Mouse (Mus musculus) lung, embryonic 14.5 days (tissue): Measurements from ENCODE around the gene Pcyt1b. TPM values are rescaled to one million over a fixed set of nuclear protein-coding genes. Genes with fewer than 3 reads are reported as not detected.

ENCODE experiments used
- ATAC-seq: fragments of 200-750 bp; cut with Nextera tagmentation; 2 replicates; pipeline ENCODE4 v1.8.0; 2017; ENCODE audit warnings: mild to moderate bottlenecking, moderate TSS enrichment, moderate library complexity; ENCODE audit not compliant: insufficient read depth
- DNase-seq: peaks from one replicate; pipeline ENCODE4 v3.0.0-alpha.2; 2015
- H3K27ac ChIP-seq: fragments of 300-500 bp; sonication (generic); 2 replicates; pipeline ENCODE4 v1.5.1; 2014; ENCODE audit warnings: low read depth, mild to moderate bottlenecking, moderate library complexity
- H3K27me3 ChIP-seq: fragments of 300-500 bp; sonication (generic); 2 replicates; pipeline ENCODE4 v1.6.1; 2014; ENCODE audit warnings: low read length, control low read depth; ENCODE audit not compliant: insufficient read depth
- H3K36me3 ChIP-seq: fragments of 300-500 bp; sonication (generic); 2 replicates; pipeline ENCODE4 v1.6.1; 2014; ENCODE audit warnings: control low read depth; ENCODE audit not compliant: insufficient read depth
- H3K4me1 ChIP-seq: fragments of 300-500 bp; sonication (generic); 2 replicates; pipeline ENCODE4 v1.6.1; 2014; ENCODE audit warnings: antibody characterized with exemption, control low read depth; ENCODE audit not compliant: insufficient read depth
- H3K4me2 ChIP-seq: fragments of 300-500 bp; sonication (generic); 2 replicates; pipeline ENCODE4 v1.6.1; 2014; ENCODE audit warnings: mild to moderate bottlenecking
- H3K4me3 ChIP-seq: fragments of 300-500 bp; sonication (generic); 2 replicates; pipeline ENCODE4 v1.5.1; 2014; ENCODE audit warnings: low read depth, low read length
- H3K9ac ChIP-seq: fragments of 300-500 bp; sonication (generic); 2 replicates; pipeline ENCODE4 v1.6.1; 2014
- H3K9me3 ChIP-seq: fragments of 300-500 bp; sonication (generic); 2 replicates; pipeline ENCODE4 v1.6.1; 2016; ENCODE audit warnings: low read depth, low read length, control low read depth
- CTCF ChIP-seq: IDR thresholded peaks from 2 replicates; pipeline ENCODE4 v1.5.1; 2016; ENCODE audit warnings: antibody characterized with exemption, low read depth
- WGBS: fragments of 180-500 bp; shearing (Covaris S2); extraction: QIAGEN DNeasy Blood & Tissue Kit; methylation state at CpG from one replicate; pipeline ENCODE4 v1.1.7; 2014; 5-methylcytosine and 5-hydroxymethylcytosine counted together
- polyA plus RNA-seq: library from polyadenylated mRNA; unstranded; fragments of >200 nt; fragmentation: Nextera tagmentation; extraction: Ambion mirVana; gene quantifications from 2 replicates; pipeline ENCODE4 v1.2.1, GENCODE M21; 2014

Gene Pcyt1b
- polyA plus RNA-seq, 1 experiment from 2014 or later, result 1.5 TPM

GRCm38 (mm10) chrX:93655153-93655552 lies 490 bp downstream of the Pcyt1b start:
- no peak for ATAC-seq
- Histone ChIP-seq H3K36me3 (no peaks in the 10 kb centered on the region), H3K27me3 (no peaks in the 10 kb centered on the region), H3K27ac (no peak overlapping the region), H3K9ac (no peak overlapping the region), H3K4me3 (no peak overlapping the region), H3K4me1 (no peaks in the 10 kb centered on the region), H3K4me2 (no peak overlapping the region), H3K9me3 (no peaks in the 10 kb centered on the region)
- no peak for DNase-seq
- TF ChIP-seq CTCF, result no peak
- 80% methylated on average over 5 of the region's 5 CpGs for WGBS

DNA sequence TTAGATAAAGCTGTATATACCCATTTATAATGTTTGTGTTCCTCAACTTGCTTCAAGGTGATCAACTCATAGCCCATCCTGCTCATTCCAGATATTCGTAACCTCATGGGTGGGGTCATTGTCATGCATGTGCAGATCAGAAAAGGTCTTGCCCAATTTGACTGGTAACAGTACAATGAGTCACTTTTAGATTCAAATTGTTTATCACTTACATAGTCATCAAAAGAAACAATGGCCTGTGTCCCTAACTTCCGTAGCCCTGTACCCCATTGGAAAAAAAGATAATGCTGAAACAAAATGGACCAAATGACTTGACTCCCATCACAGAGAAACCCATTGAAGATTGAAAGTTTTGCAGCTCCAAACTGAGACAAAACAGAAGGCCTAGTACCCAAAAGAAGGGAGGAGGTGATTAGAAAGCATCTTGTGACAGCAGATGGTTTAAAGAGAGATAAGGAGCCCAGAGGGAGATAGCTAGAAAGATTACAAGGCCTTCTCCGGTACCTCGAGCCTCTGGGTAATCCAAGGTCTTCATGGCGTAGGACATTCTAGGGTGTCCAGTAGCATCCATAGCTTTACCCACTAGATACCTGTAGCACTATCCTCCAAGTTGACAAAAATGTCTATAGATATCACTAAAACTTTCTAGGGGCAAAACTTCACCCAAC lies 9.4 kb downstream of the Pcyt1b start:
- Histone ChIP-seq H3K27me3 (no peaks in the 10 kb centered on the region), H3K27ac (no peak overlapping the region), H3K36me3 (no peaks in the 10 kb centered on the region), H3K4me3 (no peak overlapping the region), H3K4me1 (no peaks in the 10 kb centered on the region), H3K9ac (no peak overlapping the region), H3K4me2 (no peak overlapping the region), H3K9me3 (no peaks in the 10 kb centered on the region)
- no peak for ATAC-seq
- no peak for DNase-seq
- WGBS, result 77% methylated on average over 5 of the region's 5 CpGs
- TF ChIP-seq CTCF, result no peak

- Histone ChIP-seq H3K27me3 (no peaks in the 10 kb centered on the region), H3K9me3 (no peaks in the 10 kb centered on the region), H3K27ac (no peak overlapping the region), H3K36me3 (no peaks in the 10 kb centered on the region), H3K4me3 (no peak overlapping the region), H3K4me2 (no peak overlapping the region), H3K9ac (no peak overlapping the region), H3K4me1 (no peaks in the 10 kb centered on the region)
- WGBS, result 42% methylated on average over 4 of the region's 4 CpGs
- ATAC-seq (no peak), DNase-seq (no peak)
- no peak for TF ChIP-seq CTCF
These were observed 10.1 kb downstream of the Pcyt1b start for GRCm38 (mm10) chrX:93664787-93665186.

- peak overlapping the region; percentile 60 for H3K4me2 ChIP-seq
- 0 out of 2 replicates have a peak overlapping the region, but pooled peaks have one; percentile 31 for H3K4me3 ChIP-seq
- WGBS, result 26% methylated on average over 3 of the region's 3 CpGs
- H3K27me3 ChIP-seq, result no peaks in the 10 kb centered on the region
- no peak for DNase-seq
- no peak overlapping the region for H3K9ac ChIP-seq
- TF ChIP-seq CTCF, result no peak
- H3K27ac ChIP-seq, result no peak overlapping the region
- H3K36me3 ChIP-seq, result no peaks in the 10 kb centered on the region
- H3K4me1 ChIP-seq, result no peaks in the 10 kb centered on the region
- ATAC-seq, result peak; percentile 38; the same call in 1 of the 2 replicates
- no peaks in the 10 kb centered on the region for H3K9me3 ChIP-seq
These were observed 19.8 kb downstream of the Pcyt1b start for GRCm38 (mm10) chrX:93674432-93674831.

GRCm38 (mm10) chrX:93674836-93675795 lies 20.5 kb downstream of the Pcyt1b start:
- Histone ChIP-seq H3K4me2 (peak overlapping the region; percentile 60), H3K27ac (peak overlapping the region; percentile 65), H3K27me3 (no peaks in the 10 kb centered on the region), H3K4me1 (no peaks in the 10 kb centered on the region), H3K36me3 (no peaks in the 10 kb centered on the region), H3K9ac (peak overlapping the region; percentile 9), H3K9me3 (no peaks in the 10 kb centered on the region), H3K4me3 (peak overlapping the region; percentile 31)
- TF ChIP-seq CTCF, result no peak
- DNase-seq (peak; percentile 75), ATAC-seq (peak; percentile 100)
- WGBS, result 13% methylated on average over 19 of the region's 19 CpGs

- Histone ChIP-seq H3K27ac (no peak overlapping the region), H3K36me3 (no peaks in the 10 kb centered on the region), H3K27me3 (no peaks in the 10 kb centered on the region), H3K9ac (no peak overlapping the region), H3K4me2 (peak overlapping the region; percentile 60), H3K4me3 (no peak overlapping the region; the same call in 1 of the 2 replicates), H3K4me1 (no peaks in the 10 kb centered on the region), H3K9me3 (no peaks in the 10 kb centered on the region)
- ATAC-seq, result no peak
- 61% methylated on average over 2 of the region's 2 CpGs for WGBS
- no peak for TF ChIP-seq CTCF
- DNase-seq, result no peak
These were observed 21.6 kb downstream of the Pcyt1b start for GRCm38 (mm10) chrX:93676228-93676627.

- H3K4me3 ChIP-seq, result no peak overlapping the region
- no peak for TF ChIP-seq CTCF
- no peaks in the 10 kb centered on the region for H3K36me3 ChIP-seq
- DNase-seq (no peak), ATAC-seq (no peak)
- 80% methylated on average over 6 of the region's 6 CpGs for WGBS
- H3K27me3 ChIP-seq, result no peaks in the 10 kb centered on the region
- no peaks in the 10 kb centered on the region for H3K4me1 ChIP-seq
- no peak overlapping the region for H3K4me2 ChIP-seq
- no peak overlapping the region for H3K9ac ChIP-seq
- H3K27ac ChIP-seq, result no peak overlapping the region
- no peaks in the 10 kb centered on the region for H3K9me3 ChIP-seq
These were observed 34.6 kb downstream of the Pcyt1b start for GRCm38 (mm10) chrX:93689287-93689686.
